Mouse (Mus musculus) leukemia stem cell, adult 10-12 weeks (primary cell): ENCODE measurements around the gene Spsb2. TPM values are rescaled to one million over a fixed set of nuclear protein-coding genes. Genes with fewer than 3 reads are reported as not detected.

Experiments used
- polyA plus RNA-seq: library from polyadenylated mRNA; stranded (reverse); fragments of >175 nt; gene quantifications from 2 replicates; pipeline ENCODE4 v1.2.3, GENCODE M21; 2012; ENCODE audit warnings: low replicate concordance

Spsb2 gene
- 6.3 and 9.8 TPM in 2 replicates for polyA plus RNA-seq

DNA sequence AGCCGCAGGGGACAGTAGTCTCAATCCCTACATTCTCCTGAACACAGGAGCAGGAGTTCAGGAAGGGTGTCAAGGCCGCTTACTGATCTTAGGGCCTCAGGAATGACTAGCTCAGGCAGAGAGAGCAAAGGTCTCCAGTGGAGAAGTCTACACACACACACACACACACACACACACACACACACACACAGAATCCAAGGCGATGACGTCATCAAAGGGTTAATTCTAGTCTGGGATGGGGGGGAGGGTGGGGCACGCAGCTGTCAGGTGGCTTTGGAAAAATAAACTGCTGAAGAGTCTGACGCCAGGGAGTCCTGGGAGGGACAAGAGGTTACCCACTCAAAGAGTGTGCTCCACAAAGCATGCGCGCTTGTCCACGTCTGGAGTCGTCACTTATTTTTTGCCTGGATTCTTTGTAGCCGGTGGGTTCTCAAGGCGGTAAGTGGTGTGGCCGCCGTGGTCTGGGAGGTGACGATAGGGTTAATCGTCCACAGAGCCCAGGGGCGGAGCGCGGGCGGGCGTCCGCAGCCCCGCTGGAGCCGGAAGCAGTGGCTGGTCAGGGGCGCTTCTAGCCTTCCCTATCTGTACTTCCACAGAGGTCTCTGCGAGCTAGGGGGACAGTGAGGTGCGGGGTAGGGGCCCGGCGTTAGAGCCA is at the start of gene Spsb2:
Spsb2 (plus strand) TSS at position 304 of the 655 bp plus-strand sequence.

DNA sequence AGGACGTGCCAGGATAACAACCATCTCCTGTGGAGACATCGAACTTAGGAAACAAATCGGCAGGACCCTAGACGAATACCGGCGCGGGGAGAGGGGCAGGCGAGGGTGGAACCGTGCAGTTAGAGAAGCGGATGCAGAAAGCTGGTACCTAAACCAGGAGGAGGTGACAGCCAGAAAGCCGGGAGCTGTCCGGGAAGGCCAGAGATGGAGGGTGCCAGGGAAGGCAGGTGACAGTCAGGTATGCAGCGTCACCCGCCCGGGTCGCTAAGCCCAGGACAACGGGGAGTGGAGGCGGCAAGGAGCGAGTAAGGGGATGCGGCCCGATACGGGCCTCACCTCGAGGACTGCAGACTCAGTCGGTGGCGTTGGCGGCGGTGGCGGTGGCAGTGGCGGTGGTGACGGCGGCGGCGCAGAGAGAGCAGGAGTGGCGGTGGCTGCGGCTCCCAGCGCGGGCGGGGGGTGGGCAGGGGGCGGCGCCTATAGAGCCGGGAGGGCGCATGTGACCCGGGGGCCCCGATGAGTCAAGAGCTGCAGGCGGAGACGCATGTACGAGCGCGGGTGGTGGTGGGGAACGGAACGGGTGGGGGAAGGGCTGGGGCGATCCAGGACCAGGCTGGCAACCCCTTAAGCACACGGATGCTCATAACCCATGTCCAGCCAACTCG is 39.2 kb upstream of the Spsb2 start, which contains the start of gene Eno2:
Eno2 (minus strand) TSS at position 573 of the 665 bp plus-strand sequence.

GRCm38 (mm10) chr6:124779222-124779983 is 29.1 kb upstream of the Spsb2 start, which contains the start of gene Lrrc23:
TSS of gene Lrrc23 (minus strand) at chr6:124779727.

GRCm38 (mm10) chr6:124813933-124814332 is 5.5 kb downstream of the Spsb2 start, which contains the start of gene Tpi1:
TSS of gene Tpi1 (minus strand) at chr6:124814296.

GRCm38 (mm10) chr6:124828868-124829798 is 20.7 kb downstream of the Spsb2 start, which contains the start of the genes Usp5 and Cdca3:
TSS of gene Usp5 (minus strand) at chr6:124829484.
TSS of gene Cdca3 (plus strand) at chr6:124829547.

DNA sequence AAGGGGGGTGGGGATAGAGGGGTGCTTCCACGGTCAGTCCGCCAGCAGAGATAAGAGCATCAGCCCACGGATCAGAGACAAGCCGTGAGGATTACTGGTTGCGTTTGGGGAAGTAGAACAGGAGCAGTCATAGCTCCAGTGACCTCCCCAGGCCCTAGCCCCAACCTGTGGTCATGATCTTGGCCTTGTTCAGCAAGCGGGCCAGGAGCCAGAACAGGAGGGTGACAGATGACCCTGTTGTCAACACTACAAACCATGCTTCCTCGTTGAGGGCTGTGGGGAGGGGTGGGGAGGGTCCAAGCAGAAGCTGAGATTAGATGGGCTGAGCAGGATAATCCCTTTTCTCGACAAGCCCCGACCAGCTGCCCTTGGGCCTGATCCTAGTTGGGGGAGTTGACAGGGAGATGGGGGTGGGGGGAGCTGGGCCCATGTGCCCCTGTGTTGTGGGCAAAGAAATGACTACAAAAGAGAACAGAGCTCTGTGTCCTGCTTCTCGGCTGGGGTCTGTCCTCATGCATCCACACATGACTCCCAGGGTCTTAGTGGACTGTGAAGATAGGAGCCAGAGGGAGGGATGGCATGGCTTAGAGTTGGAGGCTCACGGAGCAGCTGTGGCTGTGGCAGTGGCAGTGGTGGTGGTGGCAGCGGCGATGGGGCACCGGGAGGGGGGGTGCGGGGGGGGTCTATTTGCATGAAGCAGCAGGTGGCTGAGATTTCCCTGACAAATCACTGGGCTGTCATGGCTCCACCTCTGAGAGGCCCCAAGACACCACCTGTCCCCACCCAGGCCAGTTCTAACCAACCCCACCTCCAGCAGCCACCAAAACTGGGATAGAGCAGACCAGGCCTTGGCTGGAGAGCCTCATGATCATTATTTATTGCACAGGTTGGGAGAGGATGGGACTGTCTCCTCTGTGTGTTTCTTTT is 32.0 kb downstream of the Spsb2 start, which contains the start of gene Gnb3:
Gnb3 (minus strand) TSS at position 35 of the 927 bp plus-strand sequence.

GRCm38 (mm10) chr6:124856916-124857839 is 48.7 kb downstream of the Spsb2 start, which contains the start of gene P3h3:
TSS of gene P3h3 (minus strand) at chr6:124857752.

Other genes starting within 250 kb of the Spsb2 start
- gene C1rb, start 238.4 kb upstream of the Spsb2 start, polyA plus RNA-seq, result not detected in 2 replicates
- gene C1s2, start 172.6 kb upstream of the Spsb2 start, polyA plus RNA-seq, result not detected in 2 replicates
- 181 and 313 TPM in 2 replicates for gene Lpcat3, start 145.6 kb upstream of the Spsb2 start, polyA plus RNA-seq
- gene Emg1, start 96.5 kb upstream of the Spsb2 start, polyA plus RNA-seq, result 121 and 214 TPM in 2 replicates
- 176 and 319 TPM in 2 replicates for gene Phb2, start 96.3 kb upstream of the Spsb2 start, polyA plus RNA-seq
- gene Ptpn6, start 69.9 kb upstream of the Spsb2 start, polyA plus RNA-seq, result 35.0 and 59.4 TPM in 2 replicates
- 14.7 and 16.6 TPM in 2 replicates for gene Grcc10, start 67.3 kb upstream of the Spsb2 start, polyA plus RNA-seq
- gene Gm45234, start 52.6 kb upstream of the Spsb2 start, polyA plus RNA-seq, result 6.5 and 9.2 TPM in 2 replicates
- gene Atn1, start 52.1 kb upstream of the Spsb2 start, polyA plus RNA-seq, result 34.5 and 35.4 TPM in 2 replicates
- 0.11 and 0.80 TPM in 2 replicates for gene Eno2, start 39.0 kb upstream of the Spsb2 start, polyA plus RNA-seq
- gene Lrrc23, start 28.9 kb upstream of the Spsb2 start, polyA plus RNA-seq, result not detected in 2 replicates
- gene Tpi1, start 5.6 kb downstream of the Spsb2 start, polyA plus RNA-seq, result 16.7 and 65.2 TPM in 2 replicates
- gene Usp5, start 20.8 kb downstream of the Spsb2 start, polyA plus RNA-seq, result 22.3 and 54.7 TPM in 2 replicates
- 62.0 and 80.4 TPM in 2 replicates for gene Cdca3, start 20.9 kb downstream of the Spsb2 start, polyA plus RNA-seq
- not detected in 2 replicates for gene Gnb3, start 31.6 kb downstream of the Spsb2 start, polyA plus RNA-seq
- 1.2 and 1.6 TPM in 2 replicates for gene P3h3, start 49.1 kb downstream of the Spsb2 start, polyA plus RNA-seq
- gene Gpr162, start 55.3 kb downstream of the Spsb2 start, polyA plus RNA-seq, result 0.41 and 1.1 TPM in 2 replicates
- gene Cd4, start 79.6 kb downstream of the Spsb2 start, polyA plus RNA-seq, result 8.6 and 14.1 TPM in 2 replicates
- gene Lag3, start 103.0 kb downstream of the Spsb2 start, polyA plus RNA-seq, result 15.5 and 17.2 TPM in 2 replicates
- gene Ptms, start 111.4 kb downstream of the Spsb2 start, polyA plus RNA-seq, result 272 and 614 TPM in 2 replicates
- gene Mlf2, start 122.7 kb downstream of the Spsb2 start, polyA plus RNA-seq, result 197 and 222 TPM in 2 replicates
- gene Cops7a, start 156.9 kb downstream of the Spsb2 start, polyA plus RNA-seq, result 25.6 and 40.3 TPM in 2 replicates
- gene Pianp, start 188.0 kb downstream of the Spsb2 start, polyA plus RNA-seq, result 16.7 and 36.1 TPM in 2 replicates
- gene Zfp384, start 200.5 kb downstream of the Spsb2 start, polyA plus RNA-seq, result 40.4 and 66.4 TPM in 2 replicates
- gene Ing4, start 231.1 kb downstream of the Spsb2 start, polyA plus RNA-seq, result 8.1 and 12.1 TPM in 2 replicates
- gene Acrbp, start 241.0 kb downstream of the Spsb2 start, polyA plus RNA-seq, result 7.7 and 14.0 TPM in 2 replicates